Mouse (Mus musculus): Measurements from ENCODE around the gene Zfp622. TPM values are rescaled to one million over a fixed set of nuclear protein-coding genes. Genes with fewer than 3 reads are reported as not detected.
"Not testable (repeated sequence)": the region's sequence is repeated elsewhere in the genome, so short reads cannot be mapped to it uniquely, and the experiment has no call there.

The Zfp622 gene
- polyA plus RNA-seq, 1 experiment from 2014 or later: 29.5 TPM

DNA sequence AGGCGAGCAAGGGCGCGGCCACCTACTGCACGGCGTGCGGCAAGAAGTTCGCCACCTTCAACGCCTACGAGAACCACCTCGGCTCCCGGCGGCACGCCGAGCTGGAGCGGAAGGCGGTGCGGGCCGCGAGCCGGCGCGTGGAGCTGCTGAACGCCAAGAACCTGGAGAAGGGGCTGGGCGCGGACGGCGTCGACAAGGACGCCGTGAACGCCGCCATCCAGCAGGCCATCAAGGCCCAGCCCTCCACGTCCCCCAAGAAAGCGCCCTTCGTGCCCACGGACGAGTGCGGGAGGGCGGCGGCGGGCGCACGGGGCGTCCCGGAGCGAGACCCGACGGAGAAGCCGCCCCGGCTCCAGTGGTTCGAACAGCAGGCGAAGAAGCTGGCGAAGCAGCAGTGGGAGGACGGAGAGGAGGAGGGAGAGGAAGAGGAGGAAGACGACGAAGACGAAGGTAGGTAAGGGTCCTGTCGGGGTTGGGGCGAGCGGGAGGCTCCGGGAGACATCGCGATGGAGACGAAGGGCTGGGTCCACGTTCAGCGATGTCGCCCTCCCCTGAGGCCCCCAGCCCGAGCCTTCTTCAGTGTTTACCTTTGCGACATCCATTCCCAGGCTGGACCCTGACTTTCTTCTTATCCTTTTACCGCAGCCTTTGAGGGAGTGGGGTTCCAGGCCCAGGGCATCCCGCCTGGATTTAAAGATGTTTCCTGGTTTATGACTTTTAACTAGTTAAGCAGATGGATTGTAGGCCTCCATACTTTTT lies 747 bp downstream of the Zfp622 start:
- under 1% methylated on average over 68 of the region's 71 CpGs for WGBS
- Histone ChIP-seq H3K27me3 (ENCODE audit: control insufficient read depth, insufficient read depth, low read length) (no peaks in the 10 kb centered on the region), H3K9ac (ENCODE audit: low read length) (peak overlapping the region; percentile 89), H3K27ac (ENCODE audit: low read depth, low read length) (peak overlapping the region; percentile 74), H3K4me3 (ENCODE audit: low read depth, low read length) (peak overlapping the region; percentile 96), H3K4me1 (replicated peaks; ENCODE audit: control insufficient read depth, insufficient read depth, low read length) (peaks cover 7% of the 10 kb centered on the region; the same call in 1 of the 2 replicates), H3K9me3 (ENCODE audit: control insufficient read depth, low read length) (no peaks in the 10 kb centered on the region), H3K36me3 (ENCODE audit: control insufficient read depth, insufficient read depth, low read length) (no peaks in the 10 kb centered on the region; the same call in 1 of the 2 replicates), H3K4me2 (ENCODE audit: low read depth, low read length, severe bottlenecking) (peak overlapping the region; percentile 88)
- no peak for DNase-seq (ENCODE audit: low spot score)
- no peak for ATAC-seq (replicated peaks; ENCODE audit: low FRiP score)

DNA sequence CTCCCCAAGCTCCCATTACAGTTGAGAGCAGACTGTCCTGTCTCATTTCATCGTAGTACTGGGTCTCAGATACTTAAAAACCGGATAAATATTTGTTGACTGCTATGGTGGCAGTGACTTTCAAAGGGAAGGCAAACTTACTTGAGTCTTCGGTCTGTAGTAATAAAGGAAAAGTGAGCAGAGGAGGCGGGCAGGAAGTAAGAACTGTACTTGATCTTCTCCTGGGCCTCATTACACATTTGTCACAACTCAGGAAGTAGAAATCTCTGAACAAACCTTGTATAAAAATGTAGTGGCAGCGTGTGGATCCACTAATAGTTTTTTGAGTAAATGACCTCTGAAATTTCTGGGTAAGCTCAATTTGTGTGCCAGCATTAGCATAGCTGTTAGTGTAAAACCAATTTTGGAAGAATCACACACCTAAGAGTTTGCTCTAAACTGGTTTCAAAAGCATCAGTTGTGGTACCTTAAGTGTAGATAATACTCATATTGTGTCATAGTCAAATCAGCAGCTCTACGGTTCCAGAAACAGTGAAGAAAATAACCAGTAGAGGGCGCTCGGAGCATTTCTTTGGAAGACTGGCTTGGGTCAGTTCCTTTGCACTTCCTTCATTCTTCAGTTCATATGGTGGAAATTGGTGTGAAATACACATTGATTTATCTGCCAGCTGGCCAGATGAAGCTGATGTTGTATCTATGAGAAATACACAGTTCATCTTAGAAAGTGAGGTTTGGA lies 9.0 kb downstream of the Zfp622 start:
- Histone ChIP-seq H3K9ac (ENCODE audit: low read length) (no peak overlapping the region), H3K4me1 (replicated peaks; ENCODE audit: control insufficient read depth, insufficient read depth, low read length) (no peaks in the 10 kb centered on the region), H3K27me3 (ENCODE audit: control insufficient read depth, insufficient read depth, low read length) (no peaks in the 10 kb centered on the region), H3K4me3 (ENCODE audit: low read depth, low read length) (no peak overlapping the region), H3K4me2 (ENCODE audit: low read depth, low read length, severe bottlenecking) (no peak overlapping the region), H3K27ac (ENCODE audit: low read depth, low read length) (no peak overlapping the region), H3K36me3 (ENCODE audit: control insufficient read depth, insufficient read depth, low read length) (no peaks in the 10 kb centered on the region; the same call in 1 of the 2 replicates), H3K9me3 (ENCODE audit: control insufficient read depth, low read length) (no peaks in the 10 kb centered on the region)
- 0 out of 2 replicates have a peak, but pooled peaks have one; percentile 44 for ATAC-seq (replicated peaks; ENCODE audit: low FRiP score)
- WGBS: 61% methylated on average over 8 of the region's 8 CpGs
- peak; percentile 63 for DNase-seq (ENCODE audit: low spot score)

DNA sequence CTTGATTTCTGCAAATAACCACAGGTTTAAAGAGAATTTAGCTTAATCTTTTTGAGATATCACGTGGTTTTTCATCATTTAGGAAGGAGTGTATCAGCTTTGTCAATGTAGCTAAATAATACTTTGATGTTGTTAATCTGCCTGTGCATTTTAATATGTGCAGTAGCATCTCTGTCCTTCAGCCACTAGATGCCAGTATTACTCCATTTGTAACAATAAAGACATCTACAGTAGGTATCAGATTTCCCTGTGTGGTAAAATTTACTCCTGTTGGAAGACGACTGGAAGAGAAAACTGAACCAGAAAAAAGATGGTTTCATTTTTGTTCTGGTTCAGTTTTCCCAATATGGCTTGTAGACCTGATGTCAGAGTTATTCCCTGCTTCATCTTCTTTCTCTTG lies 11.4 kb downstream of the Zfp622 start:
- DNase-seq (ENCODE audit: low spot score) (no peak), ATAC-seq (replicated peaks; ENCODE audit: low FRiP score) (no peak)
- Histone ChIP-seq H3K4me3 (ENCODE audit: low read depth, low read length) (no peak overlapping the region), H3K9ac (ENCODE audit: low read length) (no peak overlapping the region), H3K9me3 (ENCODE audit: control insufficient read depth, low read length) (no peaks in the 10 kb centered on the region), H3K4me1 (replicated peaks; ENCODE audit: control insufficient read depth, insufficient read depth, low read length) (no peaks in the 10 kb centered on the region), H3K36me3 (ENCODE audit: control insufficient read depth, insufficient read depth, low read length) (no peaks in the 10 kb centered on the region; the same call in 1 of the 2 replicates), H3K27me3 (ENCODE audit: control insufficient read depth, insufficient read depth, low read length) (no peaks in the 10 kb centered on the region), H3K4me2 (ENCODE audit: low read depth, low read length, severe bottlenecking) (no peak overlapping the region), H3K27ac (ENCODE audit: low read depth, low read length) (no peak overlapping the region)
- WGBS: 46% methylated on average over 2 of the region's 2 CpGs

DNA sequence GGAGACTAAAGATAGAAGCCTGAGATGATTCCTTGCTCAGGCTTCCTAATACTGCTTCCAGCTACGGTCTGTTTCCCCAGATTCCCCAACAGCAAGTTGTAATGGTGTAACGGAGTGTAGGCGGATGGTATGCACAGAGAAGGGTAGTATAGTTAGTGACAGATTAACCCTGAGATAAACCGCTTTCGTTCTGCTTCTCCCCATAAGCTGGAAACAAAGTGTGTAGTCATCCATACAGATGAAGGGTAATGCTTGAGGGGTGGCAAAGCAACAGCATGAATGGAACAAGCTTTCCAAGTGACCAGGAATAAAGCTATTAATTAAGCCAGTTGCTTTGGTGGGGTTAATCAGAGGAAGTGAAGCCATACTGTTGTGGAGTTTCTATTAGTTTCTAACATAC lies 15.4 kb downstream of the Zfp622 start:
- 17% methylated on average over 5 of the region's 5 CpGs for WGBS
- peak; percentile 64 for ATAC-seq (replicated peaks; ENCODE audit: low FRiP score)
- not testable (repeated sequence) for H3K9ac ChIP-seq (ENCODE audit: low read length)

DNA sequence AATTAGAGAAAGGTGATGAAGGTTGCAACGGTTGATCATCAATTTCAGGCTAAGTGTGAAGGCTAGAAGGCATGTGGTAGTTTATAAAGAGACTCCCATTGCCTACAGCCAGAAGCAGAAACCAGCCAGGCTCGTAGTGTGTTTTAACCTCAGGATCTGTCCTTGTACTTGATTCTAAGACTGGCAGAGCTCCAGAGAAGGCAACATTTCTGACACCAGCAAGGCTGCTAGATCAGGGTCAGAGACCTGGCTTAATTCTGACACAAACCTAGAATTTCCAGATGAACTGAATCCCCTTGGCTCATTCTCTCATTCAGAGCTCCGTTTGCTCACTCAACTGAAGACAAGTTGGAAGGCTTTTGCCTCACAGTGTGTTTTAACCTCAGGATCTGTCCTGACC lies 24.5 kb downstream of the Zfp622 start:
- Histone ChIP-seq H3K27me3 (ENCODE audit: control insufficient read depth, insufficient read depth, low read length) (no peaks in the 10 kb centered on the region), H3K4me2 (ENCODE audit: low read depth, low read length, severe bottlenecking) (no peak overlapping the region), H3K36me3 (ENCODE audit: control insufficient read depth, insufficient read depth, low read length) (no peaks in the 10 kb centered on the region), H3K9ac (ENCODE audit: low read length) (no peak overlapping the region), H3K9me3 (ENCODE audit: control insufficient read depth, low read length) (no peaks in the 10 kb centered on the region), H3K4me3 (ENCODE audit: low read depth, low read length) (no peak overlapping the region), H3K27ac (ENCODE audit: low read depth, low read length) (no peak overlapping the region), H3K4me1 (replicated peaks; ENCODE audit: control insufficient read depth, insufficient read depth, low read length) (no peaks in the 10 kb centered on the region)
- no peak for DNase-seq (ENCODE audit: low spot score)
- WGBS: 86% methylated on average over 3 of the region's 3 CpGs
- no peak for ATAC-seq (replicated peaks; ENCODE audit: low FRiP score)

More for the DNA sequence above, 15.4 kb downstream of the Zfp622 start:
- H3K4me3 ChIP-seq (ENCODE audit: low read depth, low read length); H3K36me3 ChIP-seq (ENCODE audit: control insufficient read depth, insufficient read depth, low read length); H3K4me1 ChIP-seq (replicated peaks; ENCODE audit: control insufficient read depth, insufficient read depth, low read length); H3K9me3 ChIP-seq (ENCODE audit: control insufficient read depth, low read length); H3K27ac ChIP-seq (ENCODE audit: low read depth, low read length); DNase-seq (ENCODE audit: low spot score); H3K4me2 ChIP-seq (ENCODE audit: low read depth, low read length, severe bottlenecking); H3K27me3 ChIP-seq (ENCODE audit: control insufficient read depth, insufficient read depth, low read length): not testable (repeated sequence)

DNA sequence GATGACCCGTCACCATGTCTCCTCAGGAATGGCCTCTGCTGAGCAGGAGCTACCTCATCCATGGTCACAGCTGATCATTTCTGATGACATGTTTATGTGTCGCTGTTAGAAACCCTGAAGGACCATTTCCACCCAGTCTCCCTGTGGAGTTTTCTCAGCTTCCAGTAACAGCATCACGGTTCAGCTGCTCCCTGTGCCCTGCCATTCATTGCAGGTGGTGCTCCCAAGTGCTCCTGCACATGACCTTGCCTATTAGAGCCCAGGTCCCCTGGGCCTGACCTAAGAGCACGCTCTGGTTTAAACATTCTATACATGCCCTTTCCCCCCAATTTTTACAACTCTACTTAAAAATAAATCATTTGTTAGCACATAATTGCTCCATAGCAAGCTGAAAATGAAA lies 28.7 kb downstream of the Zfp622 start:
- H3K36me3 ChIP-seq (ENCODE audit: control insufficient read depth, insufficient read depth, low read length): no peaks in the 10 kb centered on the region
- no peak overlapping the region for H3K27ac ChIP-seq (ENCODE audit: low read depth, low read length)
- H3K4me3 ChIP-seq (ENCODE audit: low read depth, low read length): no peak overlapping the region
- no peak overlapping the region for H3K9ac ChIP-seq (ENCODE audit: low read length)
- no peaks in the 10 kb centered on the region for H3K9me3 ChIP-seq (ENCODE audit: control insufficient read depth, low read length)
- 68% methylated on average over 4 of the region's 4 CpGs for WGBS
- no peaks in the 10 kb centered on the region for H3K27me3 ChIP-seq (ENCODE audit: control insufficient read depth, insufficient read depth, low read length)
- ATAC-seq (replicated peaks; ENCODE audit: low FRiP score) (no peak), DNase-seq (ENCODE audit: low spot score) (no peak)
- no peak overlapping the region for H3K4me2 ChIP-seq (ENCODE audit: low read depth, low read length, severe bottlenecking)
- H3K4me1 ChIP-seq (replicated peaks; ENCODE audit: control insufficient read depth, insufficient read depth, low read length): no peaks in the 10 kb centered on the region

DNA sequence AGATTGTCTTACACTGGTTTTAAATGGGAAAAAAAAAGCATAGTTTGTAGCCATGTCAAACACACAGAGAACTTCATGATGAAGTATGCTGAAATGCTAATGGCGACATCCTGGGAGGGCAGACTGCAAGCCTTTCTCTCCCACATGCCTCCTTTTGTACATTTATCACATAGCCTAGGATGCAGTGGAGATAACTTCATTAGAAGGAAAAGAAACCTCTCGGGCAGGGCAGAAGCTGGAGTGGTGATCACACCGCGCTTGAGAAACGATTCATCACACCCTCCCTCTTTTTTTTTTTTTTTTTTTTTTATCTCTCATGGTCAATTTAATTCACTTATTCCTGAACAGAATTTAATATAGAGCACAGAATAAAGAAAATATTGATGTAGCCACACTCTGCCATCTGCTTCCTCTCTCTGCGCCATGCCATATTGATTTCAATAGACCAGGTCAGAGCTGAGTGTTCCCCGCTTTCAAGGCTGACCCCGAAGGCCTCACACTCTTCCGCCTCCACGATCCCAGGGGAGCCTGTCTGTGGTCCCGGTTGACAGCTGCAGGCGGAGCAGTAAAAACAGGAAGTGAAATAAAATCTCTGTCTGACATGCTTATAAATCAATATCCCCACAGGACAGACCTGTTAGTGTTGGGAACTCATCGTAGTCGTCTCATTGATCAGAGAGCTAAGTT lies 32.0 kb downstream of the Zfp622 start:
- ATAC-seq (replicated peaks; ENCODE audit: low FRiP score) (0 out of 2 replicates have a peak, but pooled peaks have one; percentile 36), DNase-seq (ENCODE audit: low spot score) (no peak)
- no peaks in the 10 kb centered on the region for H3K27me3 ChIP-seq (ENCODE audit: control insufficient read depth, insufficient read depth, low read length)
- no peak overlapping the region for H3K4me3 ChIP-seq (ENCODE audit: low read depth, low read length)
- no peak overlapping the region for H3K4me2 ChIP-seq (ENCODE audit: low read depth, low read length, severe bottlenecking)
- no peak overlapping the region for H3K9ac ChIP-seq (ENCODE audit: low read length)
- no peaks in the 10 kb centered on the region for H3K36me3 ChIP-seq (ENCODE audit: control insufficient read depth, insufficient read depth, low read length)
- 68% methylated on average over 14 of the region's 14 CpGs for WGBS
- no peaks in the 10 kb centered on the region for H3K9me3 ChIP-seq (ENCODE audit: control insufficient read depth, low read length)
- no peak overlapping the region for H3K27ac ChIP-seq (ENCODE audit: low read depth, low read length)
- H3K4me1 ChIP-seq (replicated peaks; ENCODE audit: control insufficient read depth, insufficient read depth, low read length): no peaks in the 10 kb centered on the region

DNA sequence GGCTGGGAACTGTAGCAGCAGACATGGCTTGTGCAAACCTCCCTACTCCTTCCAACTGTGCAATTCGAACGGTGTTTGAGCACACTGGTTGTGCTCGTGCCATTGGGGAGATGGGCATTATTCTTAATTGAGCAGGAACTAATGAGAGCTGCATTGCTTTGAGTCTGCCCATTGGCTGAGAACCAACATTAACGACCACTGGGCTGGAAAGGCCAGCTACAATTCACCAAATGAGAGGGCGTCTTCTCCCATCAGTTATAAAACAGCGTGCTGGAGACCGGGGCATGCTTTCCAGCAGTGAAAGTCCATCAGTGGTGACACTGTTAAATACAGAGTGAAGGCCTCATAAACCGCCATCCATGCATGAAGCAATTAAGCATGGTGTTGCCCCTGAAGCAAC lies 37.6 kb downstream of the Zfp622 start:
- no peaks in the 10 kb centered on the region for H3K4me1 ChIP-seq (replicated peaks; ENCODE audit: control insufficient read depth, insufficient read depth, low read length)
- no peak overlapping the region for H3K27ac ChIP-seq (ENCODE audit: low read depth, low read length)
- H3K9me3 ChIP-seq (ENCODE audit: control insufficient read depth, low read length): no peaks in the 10 kb centered on the region
- no peaks in the 10 kb centered on the region for H3K36me3 ChIP-seq (ENCODE audit: control insufficient read depth, insufficient read depth, low read length)
- DNase-seq (ENCODE audit: low spot score): no peak
- ATAC-seq (replicated peaks; ENCODE audit: low FRiP score): peak; percentile 74
- no peak overlapping the region for H3K9ac ChIP-seq (ENCODE audit: low read length)
- H3K4me3 ChIP-seq (ENCODE audit: low read depth, low read length): no peak overlapping the region
- 34% methylated on average over 8 of the region's 8 CpGs for WGBS
- H3K27me3 ChIP-seq (ENCODE audit: control insufficient read depth, insufficient read depth, low read length): no peaks in the 10 kb centered on the region
- H3K4me2 ChIP-seq (ENCODE audit: low read depth, low read length, severe bottlenecking): no peak overlapping the region
